Mouse (Mus musculus) limb, embryonic 15.5 days (tissue): ENCODE measurements around the gene Mybpc3. TPM values are rescaled to one million over a fixed set of nuclear protein-coding genes. Genes with fewer than 3 reads are reported as not detected.

Experiments
- ATAC-seq: fragments of 200-750 bp; cut with Nextera tagmentation; 2 replicates; pipeline ENCODE4 v1.8.0; 2017; ENCODE audit warnings: low read depth, moderate TSS enrichment; ENCODE audit not compliant: insufficient number of reproducible peaks, low FRiP score, low TSS enrichment
- H3K27ac ChIP-seq: fragments of 300-500 bp; sonication (generic); 2 replicates; pipeline ENCODE4 v1.5.1; 2015; ENCODE audit warnings: moderate library complexity, mild to moderate bottlenecking, inconsistent platforms
- H3K27me3 ChIP-seq: fragments of 300-500 bp; sonication (generic); 2 replicates; pipeline ENCODE4 v1.6.1; 2015; ENCODE audit warnings: inconsistent platforms
- H3K36me3 ChIP-seq: fragments of 300-500 bp; sonication (generic); 2 replicates; pipeline ENCODE4 v1.6.1; 2015; ENCODE audit warnings: inconsistent platforms
- H3K4me1 ChIP-seq: fragments of 300-500 bp; sonication (generic); 2 replicates; pipeline ENCODE4 v1.6.1; 2015; ENCODE audit warnings: inconsistent platforms
- H3K4me2 ChIP-seq: fragments of 300-500 bp; sonication (generic); 2 replicates; pipeline ENCODE4 v1.6.1; 2015; ENCODE audit warnings: mild to moderate bottlenecking, inconsistent platforms
- H3K4me3 ChIP-seq: fragments of 300-500 bp; sonication (generic); 2 replicates; pipeline ENCODE4 v1.5.1; 2015; ENCODE audit warnings: mild to moderate bottlenecking, inconsistent platforms
- H3K9ac ChIP-seq: fragments of 300-500 bp; sonication (generic); 2 replicates; pipeline ENCODE4 v1.6.1; 2015; ENCODE audit warnings: inconsistent platforms
- H3K9me3 ChIP-seq: fragments of 300-500 bp; sonication (generic); 2 replicates; pipeline ENCODE4 v1.6.1; 2016; ENCODE audit warnings: inconsistent platforms
- WGBS: fragments of 180-500 bp; shearing (Covaris S2); methylation state at CpG from one replicate; pipeline ENCODE4 v1.1.7; 2015; 5-methylcytosine and 5-hydroxymethylcytosine counted together
- polyA plus RNA-seq: library from polyadenylated mRNA; unstranded; fragments of >200 nt; fragmentation: Nextera tagmentation; extraction: Ambion mirVana; gene quantifications from 2 replicates; pipeline ENCODE4 v1.2.1, GENCODE M21; 2015

Mybpc3 gene
- polyA plus RNA-seq, 1 experiment from 2014 or later, result 0.09 TPM

DNA sequence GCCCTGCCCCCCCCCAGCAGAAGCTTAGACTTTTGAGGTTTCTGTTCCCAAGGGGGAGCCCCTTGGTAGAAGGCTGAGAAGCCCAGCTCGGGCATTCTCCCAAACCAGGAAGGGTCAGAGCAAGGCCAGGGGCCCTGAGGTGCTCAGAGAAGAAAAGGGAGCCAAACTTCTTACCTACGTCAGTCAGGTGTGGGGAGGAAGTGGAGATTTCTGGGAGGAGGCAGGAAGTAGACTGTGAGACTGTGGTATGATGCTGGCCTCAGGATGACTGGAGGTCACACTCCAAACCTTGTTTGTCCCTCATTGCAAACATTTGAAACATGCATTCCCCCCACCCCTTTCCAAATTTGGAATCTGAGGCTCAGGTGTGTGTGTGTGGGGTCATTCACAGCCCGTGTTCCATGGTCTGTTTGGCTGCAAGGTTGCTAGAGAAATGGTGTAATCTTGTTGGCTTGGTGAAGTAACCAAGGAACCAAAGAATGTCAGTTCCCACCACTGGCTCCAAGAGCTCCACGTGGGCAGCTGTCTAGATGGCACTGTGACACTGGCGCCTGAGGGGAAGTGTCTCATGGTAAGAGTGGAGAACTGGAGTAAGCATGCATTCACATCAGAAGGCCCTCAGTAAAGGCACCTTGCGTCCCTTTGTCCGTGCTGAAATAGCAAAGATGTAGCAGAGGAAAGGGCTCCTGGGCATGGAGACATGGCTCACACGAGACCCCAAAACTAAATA is 37.0 kb upstream of the Mybpc3 start:
- ATAC-seq, result no peak
- H3K4me2 ChIP-seq, result no peak overlapping the region
- WGBS, result 75% methylated on average over 8 of the region's 8 CpGs

DNA sequence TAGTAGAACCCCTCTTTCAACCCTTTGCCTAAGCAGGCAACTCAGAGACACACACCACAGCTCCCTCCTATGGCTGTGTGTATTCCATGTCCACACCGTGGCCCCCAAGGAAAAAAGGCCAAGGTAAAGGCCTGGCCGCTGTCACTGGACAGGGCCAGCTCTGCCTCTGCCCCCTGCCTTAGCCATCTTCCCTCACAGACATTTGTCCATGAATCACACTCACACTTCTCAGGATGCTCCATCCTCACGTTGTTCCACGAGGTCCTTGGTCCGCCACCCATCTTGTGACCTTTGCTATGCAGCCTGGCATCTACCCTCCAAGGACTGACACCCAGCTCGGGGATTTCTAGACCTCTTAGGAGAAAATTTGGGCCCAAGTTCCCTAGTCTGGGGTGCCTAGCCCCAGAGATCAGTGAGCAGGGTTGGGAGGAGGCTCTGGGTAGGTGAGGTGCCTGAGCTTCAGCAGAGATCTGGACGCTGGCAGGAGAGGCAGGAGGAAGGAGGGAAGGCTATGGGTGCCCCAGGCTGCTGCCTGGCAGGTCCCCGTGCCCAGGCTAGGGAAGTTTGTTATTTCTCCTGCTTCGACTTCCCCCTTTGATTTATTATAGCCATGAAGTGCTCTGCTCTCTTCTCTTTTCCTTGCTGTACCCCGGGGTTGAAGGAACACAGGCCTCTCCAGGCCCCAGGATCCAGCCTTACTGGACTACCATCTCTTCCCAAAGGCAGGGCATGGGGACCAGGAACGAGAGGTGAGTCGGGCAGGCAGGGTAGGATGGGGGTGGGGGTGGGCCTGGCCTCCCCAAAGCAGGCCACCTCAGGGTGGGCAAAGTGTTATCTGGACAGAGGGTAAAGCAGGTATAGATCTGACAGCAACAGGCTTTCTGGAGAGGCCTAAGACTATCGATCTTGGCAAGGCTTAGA is 35.9 kb upstream of the Mybpc3 start, which contains the start of gene Spi1:
Gene Spi1 (plus strand): TSS at position 616 of the 921 bp plus-strand sequence.
- no peaks in the 10 kb centered on the region for H3K27me3 ChIP-seq
- H3K27ac ChIP-seq, result no peak within 1 kb of the TSS
- no peaks in the 10 kb centered on the region for H3K36me3 ChIP-seq
- no peak for ATAC-seq
- H3K9ac ChIP-seq, result no peak within 1 kb of the TSS
- no peak within 1 kb of the TSS for H3K4me3 ChIP-seq
- H3K9me3 ChIP-seq, result no peaks in the 10 kb centered on the region
- WGBS, result 72% methylated on average over 13 of the region's 13 CpGs
- no peak within 1 kb of the TSS for H3K4me2 ChIP-seq
- peaks cover 19% of the 10 kb centered on the region for H3K4me1 ChIP-seq

More for the DNA sequence above, 37.0 kb upstream of the Mybpc3 start:
- no peak overlapping the region for H3K9ac ChIP-seq
- no peaks in the 10 kb centered on the region for H3K9me3 ChIP-seq
- peaks cover 19% of the 10 kb centered on the region for H3K4me1 ChIP-seq
- no peaks in the 10 kb centered on the region for H3K36me3 ChIP-seq
- no peaks in the 10 kb centered on the region for H3K27me3 ChIP-seq
- H3K27ac ChIP-seq, result no peak overlapping the region
- H3K4me3 ChIP-seq, result no peak overlapping the region

DNA sequence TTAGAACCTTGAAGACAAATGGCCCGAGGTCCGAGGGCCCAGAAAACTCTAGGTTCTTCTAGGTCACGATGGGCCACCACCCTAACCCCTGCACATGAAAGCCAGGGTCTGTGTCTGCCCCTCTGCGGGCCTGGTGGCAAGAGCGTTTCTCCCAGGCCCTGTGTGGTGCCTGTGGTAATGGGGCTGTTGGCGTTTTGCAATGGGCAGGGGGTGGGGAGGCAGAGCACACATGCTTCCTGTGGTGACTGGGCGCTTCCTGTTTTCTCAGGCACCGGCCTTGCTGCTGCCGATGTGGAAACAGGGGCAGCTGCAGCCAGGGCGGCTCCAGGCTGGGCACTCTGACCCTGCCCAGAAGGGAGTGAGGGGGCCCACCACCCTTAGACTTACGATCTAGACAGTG is 35.1 kb upstream of the Mybpc3 start:
- WGBS, result 58% methylated on average over 11 of the region's 11 CpGs
- Histone ChIP-seq H3K9ac (no peak overlapping the region), H3K4me1 (peaks cover 17% of the 10 kb centered on the region), H3K27ac (no peak overlapping the region), H3K36me3 (no peaks in the 10 kb centered on the region), H3K9me3 (no peaks in the 10 kb centered on the region), H3K4me3 (no peak overlapping the region), H3K4me2 (no peak overlapping the region), H3K27me3 (no peaks in the 10 kb centered on the region)
- ATAC-seq, result no peak

DNA sequence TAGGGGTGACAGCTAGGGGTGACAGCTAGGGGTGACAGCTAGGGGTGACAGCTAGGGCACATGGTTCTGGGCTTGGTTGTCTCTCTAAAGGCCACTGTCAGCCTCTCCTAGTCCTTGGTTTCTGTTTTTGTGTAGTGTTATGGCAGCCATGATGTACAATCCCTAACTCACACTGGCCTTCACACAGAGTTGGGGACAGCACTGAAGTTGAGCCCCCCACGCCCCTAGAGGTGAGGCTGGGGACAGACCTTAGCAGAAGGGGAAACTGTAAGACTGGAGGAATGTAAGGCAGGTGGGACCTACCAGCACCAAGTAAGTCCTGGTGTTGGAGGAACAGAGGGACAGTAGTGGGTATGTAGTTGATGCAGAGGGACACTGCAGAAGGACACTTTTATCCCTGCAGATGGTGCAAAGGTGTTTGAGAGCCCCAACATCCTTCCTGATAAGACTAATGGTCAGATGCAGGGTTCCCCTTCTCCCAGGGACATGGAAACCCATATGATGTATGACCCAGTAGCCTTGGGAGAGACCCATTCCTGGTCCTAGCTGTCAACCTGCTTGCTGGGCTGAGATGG is 34.5 kb upstream of the Mybpc3 start:
- no peaks in the 10 kb centered on the region for H3K36me3 ChIP-seq
- H3K27me3 ChIP-seq, result no peaks in the 10 kb centered on the region
- H3K4me3 ChIP-seq, result no peak overlapping the region
- no peak overlapping the region for H3K4me2 ChIP-seq
- H3K9ac ChIP-seq, result no peak overlapping the region
- H3K9me3 ChIP-seq, result no peaks in the 10 kb centered on the region
- peaks cover 11% of the 10 kb centered on the region for H3K4me1 ChIP-seq
- whole genome bisulfite sequencing, result 62% methylated on average over 1 of the region's 1 CpGs
- no peak overlapping the region for H3K27ac ChIP-seq
- ATAC-seq, result no peak

DNA sequence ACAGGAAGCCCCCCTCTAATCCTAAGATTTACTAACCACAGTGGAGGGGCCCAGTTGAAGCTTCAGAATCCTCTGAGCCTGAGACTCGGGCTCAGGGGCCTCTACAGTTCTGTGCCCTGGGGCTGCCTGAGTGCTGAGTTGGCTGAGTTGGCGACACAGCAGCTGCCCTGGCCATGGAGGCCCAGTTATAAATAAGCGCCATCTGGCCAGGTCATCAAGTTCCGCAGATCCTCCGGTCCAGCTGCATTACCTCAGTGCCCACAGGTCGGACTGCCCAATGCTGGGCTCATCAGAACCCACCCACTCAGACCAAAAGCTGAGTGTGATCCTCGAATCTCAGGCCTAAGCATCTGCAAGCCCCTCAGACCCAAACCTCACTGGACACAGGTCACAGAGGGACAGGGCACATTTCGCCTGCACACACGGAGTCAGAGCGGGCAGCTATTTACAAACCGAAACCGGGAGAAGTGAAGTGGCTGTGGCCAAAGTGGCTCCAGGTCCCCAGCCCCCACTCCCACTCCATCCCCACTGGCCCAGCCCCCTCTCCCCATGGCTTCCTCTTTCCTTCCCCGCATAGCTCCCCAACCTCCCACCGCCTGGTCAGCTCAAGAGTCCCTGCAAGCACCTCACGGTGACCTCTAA is 33.6 kb upstream of the Mybpc3 start:
- Histone ChIP-seq H3K27me3 (no peaks in the 10 kb centered on the region), H3K9me3 (no peaks in the 10 kb centered on the region), H3K36me3 (no peaks in the 10 kb centered on the region), H3K4me3 (no peak overlapping the region), H3K9ac (no peak overlapping the region), H3K4me1 (peaks cover 2% of the 10 kb centered on the region; the same call in 1 of the 2 replicates), H3K4me2 (no peak overlapping the region), H3K27ac (no peak overlapping the region)
- ATAC-seq, result no peak
- WGBS, result 80% methylated on average over 15 of the region's 15 CpGs

DNA sequence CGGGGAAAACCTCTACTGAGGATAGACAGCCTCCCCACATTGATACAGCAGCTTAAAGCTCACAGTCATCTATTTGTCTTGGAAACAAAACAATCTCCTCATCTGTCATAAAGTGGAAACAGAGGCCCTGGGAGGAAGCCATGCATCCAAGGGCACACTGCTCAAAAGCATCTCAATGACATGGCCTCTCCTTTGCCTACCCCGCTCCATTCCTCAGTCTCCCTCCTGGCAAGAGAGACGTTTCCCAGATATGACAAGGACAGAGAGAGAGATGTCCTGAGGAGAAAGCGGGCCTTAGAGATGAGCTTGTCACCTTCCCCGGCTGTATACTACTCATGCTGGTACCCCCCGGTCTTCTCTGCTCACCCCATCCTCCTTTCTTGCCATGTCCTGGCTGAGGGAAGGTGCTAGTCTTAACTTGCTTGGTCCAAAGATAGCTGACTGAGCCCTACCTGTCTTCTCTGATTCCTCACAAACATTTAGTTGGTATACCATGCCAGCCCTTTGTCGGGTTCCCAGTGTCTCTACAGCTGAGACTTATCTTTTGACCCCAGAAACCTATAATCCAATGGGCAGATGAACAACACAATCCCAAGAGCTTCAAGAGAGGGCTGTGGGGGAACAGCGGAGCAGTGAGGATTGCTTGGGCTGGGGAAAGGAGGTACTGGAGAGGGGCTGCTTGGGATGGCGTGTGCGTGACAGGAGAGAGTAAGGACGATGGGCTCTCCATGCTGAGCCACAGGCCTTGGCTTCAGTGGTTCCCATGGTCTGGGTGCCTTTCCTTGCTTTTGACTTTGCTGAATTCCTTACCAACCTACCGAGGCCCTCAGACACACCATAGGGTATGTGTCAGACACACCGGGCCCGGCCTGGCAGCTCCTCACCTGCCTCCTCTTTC is 32.2 kb upstream of the Mybpc3 start:
- Histone ChIP-seq H3K36me3 (no peaks in the 10 kb centered on the region), H3K4me1 (0 out of 2 replicates have a peak, but pooled peaks cover 2% of the 10 kb centered on the region), H3K27ac (no peak overlapping the region), H3K9me3 (no peaks in the 10 kb centered on the region), H3K4me2 (no peak overlapping the region), H3K9ac (no peak overlapping the region), H3K4me3 (no peak overlapping the region), H3K27me3 (no peaks in the 10 kb centered on the region)
- no peak for ATAC-seq
- WGBS, result 86% methylated on average over 14 of the region's 14 CpGs

DNA sequence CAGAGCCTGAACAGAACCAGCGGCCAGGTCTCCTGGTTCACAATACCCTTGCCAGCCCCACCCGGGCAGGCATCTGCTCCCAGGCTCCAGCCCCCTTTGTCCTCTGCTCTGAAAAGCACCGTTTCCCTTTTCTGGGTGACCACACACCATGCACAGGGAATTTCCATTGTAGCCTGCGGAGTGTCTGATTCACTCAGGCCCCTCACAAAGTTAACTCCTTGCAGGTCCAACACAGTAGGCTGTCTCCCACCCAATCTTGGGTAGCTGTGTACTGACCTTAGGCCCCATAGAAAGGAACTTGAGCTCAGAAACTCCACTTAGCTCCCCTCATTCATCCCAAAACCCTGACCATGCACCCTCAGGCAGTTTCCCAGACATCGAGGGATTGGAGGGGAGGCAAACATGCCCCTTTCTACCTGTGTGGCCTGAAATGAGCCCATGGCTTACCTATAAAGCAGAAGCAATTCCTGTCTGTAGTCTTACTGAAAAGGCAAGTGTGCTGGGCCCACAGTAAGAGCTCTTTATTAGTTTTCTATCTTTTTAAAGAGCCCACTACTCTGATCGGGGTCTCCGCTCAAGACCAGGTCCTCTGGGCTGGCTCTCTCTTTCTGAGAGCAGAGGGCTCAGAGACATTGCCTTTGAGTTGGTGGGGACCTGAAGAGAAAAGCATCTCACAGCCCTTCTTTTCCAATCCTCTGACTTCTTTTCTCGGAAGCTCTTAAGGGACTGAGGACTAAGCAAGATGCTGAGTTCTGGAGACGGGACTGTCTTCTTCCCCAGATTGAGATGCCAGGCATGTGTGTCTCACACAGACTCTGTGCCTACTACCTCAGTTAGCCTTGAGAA is 31.3 kb upstream of the Mybpc3 start:
- WGBS, result 69% methylated on average over 9 of the region's 9 CpGs
- ATAC-seq, result no peak

DNA sequence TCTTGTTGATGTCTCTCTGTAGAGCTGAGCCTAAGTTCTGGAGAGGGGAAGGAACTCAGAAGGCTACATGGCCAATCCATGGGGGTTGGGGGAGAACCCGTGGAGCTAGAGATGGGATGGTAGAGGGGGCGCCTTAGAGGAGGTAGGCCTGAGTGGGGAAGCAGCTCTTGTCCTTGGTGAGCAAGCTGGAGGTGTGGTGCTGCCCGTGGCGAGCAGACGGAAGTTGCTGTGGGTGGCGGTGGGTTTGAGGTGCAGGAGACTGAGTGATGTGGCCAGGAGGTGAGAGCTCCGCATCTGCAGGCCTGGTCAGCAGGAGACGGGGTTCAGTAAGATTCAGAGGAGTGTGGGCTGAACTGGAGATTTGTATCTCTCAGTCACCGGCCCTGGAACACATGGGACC is 30.5 kb upstream of the Mybpc3 start:
- H3K27ac ChIP-seq, result no peak overlapping the region
- H3K27me3 ChIP-seq, result no peaks in the 10 kb centered on the region
- H3K4me3 ChIP-seq, result no peak overlapping the region
- no peaks in the 10 kb centered on the region for H3K9me3 ChIP-seq
- no peak for ATAC-seq
- H3K36me3 ChIP-seq, result no peaks in the 10 kb centered on the region
- no peak overlapping the region for H3K4me2 ChIP-seq
- no peak overlapping the region for H3K9ac ChIP-seq
- 0 out of 2 replicates have a peak, but pooled peaks cover 2% of the 10 kb centered on the region for H3K4me1 ChIP-seq
- WGBS, result 85% methylated on average over 9 of the region's 9 CpGs

More for the DNA sequence above, 31.3 kb upstream of the Mybpc3 start:
- H3K4me1 ChIP-seq, result 0 out of 2 replicates have a peak, but pooled peaks cover 2% of the 10 kb centered on the region
- no peak overlapping the region for H3K27ac ChIP-seq
- no peaks in the 10 kb centered on the region for H3K9me3 ChIP-seq
- no peak overlapping the region for H3K4me2 ChIP-seq
- H3K27me3 ChIP-seq, result no peaks in the 10 kb centered on the region
- H3K4me3 ChIP-seq, result no peak overlapping the region
- H3K9ac ChIP-seq, result no peak overlapping the region
- H3K36me3 ChIP-seq, result no peaks in the 10 kb centered on the region

DNA sequence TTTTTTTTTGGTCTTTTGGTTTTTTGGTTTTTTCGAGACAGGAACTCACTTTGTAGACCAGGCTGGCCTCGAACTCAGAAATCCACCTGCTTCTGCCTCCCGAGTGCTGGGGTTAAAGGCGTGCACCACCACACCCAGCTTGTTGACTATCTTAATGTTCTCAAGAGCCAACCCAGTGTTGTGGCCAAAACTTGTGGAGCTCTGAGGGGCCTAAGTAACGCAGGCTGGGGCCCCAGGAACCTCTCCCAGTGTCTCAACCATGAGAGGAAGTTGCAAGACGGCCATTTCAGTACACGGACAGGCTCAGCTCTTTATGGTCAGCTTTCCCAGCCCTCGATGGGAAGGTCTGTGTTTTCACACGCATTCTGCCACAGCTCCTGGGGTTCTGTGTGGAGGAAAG is 29.0 kb upstream of the Mybpc3 start:
- H3K9ac ChIP-seq, result no peak overlapping the region
- H3K36me3 ChIP-seq, result no peaks in the 10 kb centered on the region
- H3K27ac ChIP-seq, result no peak overlapping the region
- H3K27me3 ChIP-seq, result 0 out of 2 replicates have a peak, but pooled peaks cover 2% of the 10 kb centered on the region
- H3K4me2 ChIP-seq, result no peak overlapping the region
- H3K4me1 ChIP-seq, result no peaks in the 10 kb centered on the region
- no peak overlapping the region for H3K4me3 ChIP-seq
- WGBS, result 72% methylated on average over 9 of the region's 9 CpGs
- no peak for ATAC-seq
- H3K9me3 ChIP-seq, result no peaks in the 10 kb centered on the region

DNA sequence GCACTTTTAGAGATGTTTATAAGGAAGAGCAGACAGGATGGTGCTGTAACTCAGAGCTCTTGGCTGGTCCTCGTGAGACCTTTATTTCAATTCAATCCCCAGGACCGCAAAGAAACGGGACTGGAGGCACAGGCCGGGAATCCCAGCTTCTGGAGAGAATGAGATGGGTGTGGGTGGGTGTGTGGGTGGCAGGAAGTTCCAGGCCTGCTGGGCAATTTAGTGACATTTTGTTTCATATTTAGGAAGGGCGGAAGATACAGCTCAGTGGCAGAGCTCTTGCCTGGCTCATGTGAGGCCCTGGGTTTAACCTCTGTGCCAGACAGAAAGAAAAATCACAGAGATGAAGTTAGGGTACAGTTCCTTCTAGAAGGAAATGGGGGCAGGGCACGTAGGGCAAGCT is 27.7 kb upstream of the Mybpc3 start:
- H3K27me3 ChIP-seq, result 0 out of 2 replicates have a peak, but pooled peaks cover 3% of the 10 kb centered on the region
- no peak for ATAC-seq
- no peak overlapping the region for H3K27ac ChIP-seq
- 76% methylated on average over 6 of the region's 6 CpGs for whole genome bisulfite sequencing
- H3K9ac ChIP-seq, result no peak overlapping the region
- H3K9me3 ChIP-seq, result no peaks in the 10 kb centered on the region
- no peaks in the 10 kb centered on the region for H3K36me3 ChIP-seq
- H3K4me1 ChIP-seq, result no peaks in the 10 kb centered on the region
- no peak overlapping the region for H3K4me3 ChIP-seq
- H3K4me2 ChIP-seq, result no peak overlapping the region
